Mouse (Mus musculus) right cerebral cortex, adult 2 months (tissue): ENCODE data around the gene Lck.

Source experiments
- DNase-seq, 2 experiments: peaks; one replicate each; pipeline ENCODE4 v3.0.0; 2021 to 2022; ENCODE audit warnings: low spot score in 2 of 2

Lck gene

GRCm38 (mm10) chr4:129509650-129510049 is 63.8 kb downstream of the Lck start:
- DNase-seq = no peak

- DNase-seq = no peak
Observed at GRCm38 (mm10) chr4:129508834-129509600, 64.4 kb downstream of the Lck start.

GRCm38 (mm10) chr4:129508237-129508515 is 65.3 kb downstream of the Lck start:
- no peak for DNase-seq

- no peak for DNase-seq
Observed at GRCm38 (mm10) chr4:129507434-129508236, 65.8 kb downstream of the Lck start.

GRCm38 (mm10) chr4:129505511-129505910 is 67.9 kb downstream of the Lck start:
- DNase-seq = no peak

GRCm38 (mm10) chr4:129502901-129503444 is 70.5 kb downstream of the Lck start:
- no peak for DNase-seq

- DNase-seq = no peak
Observed at GRCm38 (mm10) chr4:129502327-129502888, 71.0 kb downstream of the Lck start.

- DNase-seq = peak; percentile 37 to 58
Observed at GRCm38 (mm10) chr4:129500607-129501566, 72.6 kb downstream of the Lck start.

GRCm38 (mm10) chr4:129500017-129500416 is 73.4 kb downstream of the Lck start:
- DNase-seq = no peak

- no peak for DNase-seq
Observed at GRCm38 (mm10) chr4:129498941-129499340, 74.5 kb downstream of the Lck start.
